Mouse (Mus musculus) ES-Bruce4 (cell line): Measurements from ENCODE around the gene Car11.

Experiments used
- CTCF ChIP-seq: IDR thresholded peaks from one replicate; pipeline ENCODE4 v1.8.1; 2011; ENCODE audit warnings: low read depth, low read length
- EP300 ChIP-seq: IDR thresholded peaks from 2 replicates; pipeline ENCODE4 v1.6.1; 2011; ENCODE audit warnings: low read depth, low read length; ENCODE audit not compliant: insufficient read depth

DNA sequence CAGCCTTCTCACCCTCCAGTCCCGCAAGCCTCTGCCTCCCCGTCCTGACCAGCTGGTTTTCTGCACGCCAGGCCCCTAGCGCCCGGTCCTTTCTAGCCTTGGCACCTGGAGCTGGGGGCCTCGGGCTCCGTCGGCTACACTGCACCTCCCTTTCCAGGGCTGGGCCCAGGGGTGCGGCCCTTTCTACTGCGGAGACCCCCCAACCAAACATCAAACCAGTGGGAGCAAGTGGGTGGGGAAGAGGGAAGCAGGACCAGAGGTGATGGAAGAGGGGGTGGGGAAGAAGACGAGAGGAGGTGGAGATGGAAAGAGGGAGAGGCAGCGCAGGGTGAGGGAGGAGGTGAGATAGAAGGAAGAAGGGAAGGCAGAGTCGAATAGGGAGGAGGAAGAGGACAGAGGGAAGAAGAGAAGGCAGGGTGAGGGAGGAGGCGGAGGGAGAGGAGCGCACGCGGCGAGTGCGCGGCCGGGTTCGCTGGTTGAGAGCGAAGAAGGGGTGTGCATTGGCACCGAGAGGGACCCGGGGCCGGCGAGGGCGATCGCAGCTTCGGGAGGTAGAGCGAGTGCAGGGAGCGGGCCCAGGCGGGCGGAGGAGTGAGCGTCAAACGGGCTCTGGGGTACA lies at the start of gene Car11:
- TF ChIP-seq CTCF: no peak
- TF ChIP-seq EP300: no peak
